9 mouse cellular contexts compared by ENCODE assay signal in the genomic region with DNA sequence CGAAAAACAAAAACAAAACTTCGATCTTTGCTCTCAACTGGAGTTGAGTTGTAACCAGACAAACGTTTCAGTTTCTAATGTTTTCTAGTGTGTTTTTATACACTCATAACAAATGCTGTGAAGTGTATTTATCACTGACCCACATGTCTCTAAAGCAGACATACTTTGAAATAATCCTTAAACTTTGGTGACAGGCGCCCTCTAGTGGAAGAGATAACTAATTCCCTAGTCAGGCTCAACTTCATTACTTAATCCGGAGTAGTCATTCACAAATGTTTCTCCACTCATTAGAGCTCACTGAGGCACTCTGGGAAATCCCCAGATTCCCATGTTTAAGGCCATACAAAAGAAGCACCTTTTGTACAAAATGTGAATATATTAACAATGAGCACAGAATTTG. TPM values are rescaled to one million over a fixed set of nuclear protein-coding genes. Genes with fewer than 3 reads are reported as not detected.
DNase-seq lines count a peak whose midpoint lies in the region; ATAC-seq and TF ChIP-seq lines count a peak whose summit lies in the region.
"Had no signal": no experiment of that assay in that cellular context is flagged by ENCODE, and none has a peak within 500 bp of the region (broad histone marks: within the 10 kb centered on the region; RNA-seq: fewer than 3 reads in every experiment).

No protein-coding gene starts in this region.

- no peak overlapping the region for H3K4me3 ChIP-seq in hindbrain, postnatal 0 days (ENCODE audit: low read length)
- H3K4me3 ChIP-seq in hindbrain, embryonic 10.5 days, result no peak overlapping the region
- H3K4me3 ChIP-seq in stomach, postnatal 0 days (ENCODE audit: low read depth, low read length), result no peak overlapping the region

- H3K9ac ChIP-seq in hindbrain, postnatal 0 days (replicated peaks; ENCODE audit: low read length), result no peak overlapping the region
- no peak overlapping the region for H3K9ac ChIP-seq in stomach, postnatal 0 days (ENCODE audit: low read length)

- peaks cover 8% of the 10 kb centered on the region; the same call in 1 of the 2 replicates for H3K4me1 ChIP-seq in hindbrain, postnatal 0 days (ENCODE audit: insufficient read depth, low read length)
- H3K4me1 ChIP-seq in hindbrain, embryonic 10.5 days (replicated peaks), result peaks cover 26% of the 10 kb centered on the region
- no peaks in the 10 kb centered on the region for H3K4me1 ChIP-seq in stomach, postnatal 0 days (replicated peaks; ENCODE audit: control insufficient read depth, insufficient read depth)

- TF ChIP-seq EP300 in stomach, postnatal 0 days (optimal IDR thresholded peaks at IDR 0.05), result no peak

- H3K4me2 ChIP-seq in hindbrain, postnatal 0 days (ENCODE audit: low read depth, low read length), result no peak overlapping the region
- H3K4me2 ChIP-seq in stomach, postnatal 0 days (replicated peaks; ENCODE audit: low read depth), result no peak overlapping the region

- peak; percentile 44; the same call in 1 of the 2 replicates for ATAC-seq in hindbrain, postnatal 0 days
- ATAC-seq in stomach, postnatal 0 days (ENCODE audit: low FRiP score, low TSS enrichment), result no peak

- peaks cover 8% of the 10 kb centered on the region; the same call in 1 of the 2 replicates for H3K27me3 ChIP-seq in hindbrain, postnatal 0 days (ENCODE audit: insufficient read depth, low read length)
- peaks cover 42% of the 10 kb centered on the region for H3K27me3 ChIP-seq in hindbrain, embryonic 10.5 days (ENCODE audit: insufficient read depth, poor library complexity, severe bottlenecking)
- H3K27me3 ChIP-seq in stomach, postnatal 0 days (ENCODE audit: control insufficient read depth, insufficient read depth, low read length), result no peaks in the 10 kb centered on the region

- peak; percentile 86 for DNase-seq in hindbrain, postnatal 0 days (ENCODE audit: low spot score)
- no peak for DNase-seq in hindbrain, embryonic 10.5 days (ENCODE audit: low spot score)
- DNase-seq in right cerebral cortex, postnatal 10 days (ENCODE audit: low spot score in 2 of 2), result peak; percentile 37 to 38
- no peak for DNase-seq in right cerebral cortex, postnatal 25 days
- DNase-seq in embryo, embryonic 10 days (ENCODE audit: low spot score), result peak; percentile 77
- no peak for DNase-seq in stomach, postnatal 0 days (ENCODE audit: low spot score)
- no peak for DNase-seq in ovary, postnatal 10 days (ENCODE audit: low spot score)
- DNase-seq in spleen, postnatal 14 days (ENCODE audit: low spot score in 2 of 2), result no peak

- 36% methylated on average over 5 of the region's 5 CpGs for WGBS in hindbrain, postnatal 0 days
- WGBS in hindbrain, embryonic 10.5 days, result 35% methylated on average over 5 of the region's 5 CpGs
- WGBS in stomach, postnatal 0 days, result 32% methylated on average over 5 of the region's 5 CpGs

- no peaks in the 10 kb centered on the region for H3K9me3 ChIP-seq in hindbrain, postnatal 0 days (ENCODE audit: low read length)
- H3K9me3 ChIP-seq in hindbrain, embryonic 10.5 days, result peaks cover 4% of the 10 kb centered on the region; the same call in 1 of the 2 replicates
- H3K9me3 ChIP-seq in stomach, postnatal 0 days (ENCODE audit: control insufficient read depth, low read length), result no peaks in the 10 kb centered on the region

- H3K36me3 ChIP-seq in hindbrain, postnatal 0 days (ENCODE audit: insufficient read depth, low read length), result no peaks in the 10 kb centered on the region
- H3K36me3 ChIP-seq in hindbrain, embryonic 10.5 days, result no peaks in the 10 kb centered on the region
- no peaks in the 10 kb centered on the region for H3K36me3 ChIP-seq in stomach, postnatal 0 days (ENCODE audit: control insufficient read depth, insufficient read depth, low read length)

- no peak overlapping the region for H3K27ac ChIP-seq in hindbrain, postnatal 0 days
- H3K27ac ChIP-seq in hindbrain, embryonic 10.5 days, result no peak overlapping the region
- no peak overlapping the region for H3K27ac ChIP-seq in stomach, postnatal 0 days (replicated peaks)

- TF ChIP-seq CTCF in hindbrain, postnatal 0 days (IDR thresholded peaks at IDR 0.05; ENCODE audit: low read depth), result peak; percentile 77
- peak; percentile 81 for TF ChIP-seq CTCF in stomach, postnatal 0 days (IDR thresholded peaks at IDR 0.05; ENCODE audit: low read depth)

RNA-seq across cellular contexts. Expression of gene Col12a1, which starts 4.5 kb away (rescaled TPM):
- total RNA-seq in hindbrain, postnatal 0 days (2014; rRNA removed), result 17.0 and 18.2 TPM in 2 replicates
- 5.9 and 6.9 TPM in 2 replicates for polyA plus RNA-seq in hindbrain, postnatal 0 days (2015; fragmentation: Nextera tagmentation; extraction: Ambion mirVana)
- 5.8 and 9.0 TPM in 2 replicates for polyA plus RNA-seq in hindbrain, embryonic 10.5 days (2016; fragmentation: Nextera tagmentation; extraction: Ambion mirVana)
- polyA plus RNA-seq in stomach, postnatal 0 days (2015; fragmentation: Nextera tagmentation; extraction: Ambion mirVana), result 21.6 and 31.0 TPM in 2 replicates
- total RNA-seq: hematopoietic stem cell, adult 5-6 weeks had no signal

RNA-seq across cellular contexts. Expression of gene Cox7a2, which starts 36.6 kb away (rescaled TPM):
- total RNA-seq in hindbrain, postnatal 0 days (2014; rRNA removed), result 376 and 422 TPM in 2 replicates
- polyA plus RNA-seq in hindbrain, postnatal 0 days (2015; fragmentation: Nextera tagmentation; extraction: Ambion mirVana), result 1,132 and 1,136 TPM in 2 replicates
- polyA plus RNA-seq in hindbrain, embryonic 10.5 days (2016; fragmentation: Nextera tagmentation; extraction: Ambion mirVana), result 667 and 753 TPM in 2 replicates
- 927 and 965 TPM in 2 replicates for polyA plus RNA-seq in stomach, postnatal 0 days (2015; fragmentation: Nextera tagmentation; extraction: Ambion mirVana)

Comparison
In these comparisons a context has a peak if more than half of its experiments do, and no peak if none do; other contexts are left out.
1. DNase-seq: peak in hindbrain, postnatal 0 days (single experiment), right cerebral cortex, postnatal 10 days (2 of 2) and embryo, embryonic 10 days (single experiment); none in hindbrain, embryonic 10.5 days (single experiment), right cerebral cortex, postnatal 25 days (single experiment), stomach, postnatal 0 days (single experiment), ovary, postnatal 10 days (single experiment) and spleen, postnatal 14 days (0 of 2).